Mouse (Mus musculus): ENCODE measurements at regions not wholly inside any gene's neighbourhood (a gene's known extent, or its start where the extent isn't known, plus 50 kb on each side); places are given as distances from the start of the nearest gene placed in this dataset.

GRCm38 (mm10) chr12:16118710-16119109 lies 302.0 kb upstream of the Trib2 start:
- no peak for DNase-seq
- intact Hi-C loops (cut with DNase I): no loop called here

- DNase-seq: peak; percentile 54 to 59
- intact Hi-C loops (cut with DNase I): no loop called here
Measured at GRCm38 (mm10) chr12:16106946-16107345, 290.2 kb upstream of the Trib2 start.

- no peak for DNase-seq
- intact Hi-C loops (cut with DNase I): no loop called here
Measured at GRCm38 (mm10) chr12:16098840-16099239, 282.1 kb upstream of the Trib2 start.

- intact Hi-C loops (cut with DNase I): no loop called here
- DNase-seq: no peak
Measured at GRCm38 (mm10) chr12:16092643-16093042, 275.9 kb upstream of the Trib2 start.

- no peak for DNase-seq
Measured at GRCm38 (mm10) chr12:16091336-16091735, 274.6 kb upstream of the Trib2 start.

GRCm38 (mm10) chr12:16083176-16083575 lies 266.5 kb upstream of the Trib2 start:
- no peak for DNase-seq
- intact Hi-C loops (cut with DNase I): no loop called here

More at GRCm38 (mm10) chr12:16091336-16091735, 274.6 kb upstream of the Trib2 start:
- intact Hi-C loops (cut with DNase I): no loop called here

GRCm38 (mm10) chr12:16077215-16077614 lies 260.5 kb upstream of the Trib2 start:
- intact Hi-C loops (cut with DNase I): no loop called here
- no peak for DNase-seq

GRCm38 (mm10) chr12:16075962-16076361 lies 259.2 kb upstream of the Trib2 start:
- intact Hi-C loops (cut with DNase I): no loop called here
- peak in 1 of 2 experiments; percentile 19 for DNase-seq

GRCm38 (mm10) chr12:16068940-16069339 lies 252.2 kb upstream of the Trib2 start:
- DNase-seq: no peak
- intact Hi-C loops (cut with DNase I): no loop called here

GRCm38 (mm10) chr12:16062689-16063088 lies 246.0 kb upstream of the Trib2 start:
- intact Hi-C loops (cut with DNase I): no loop called here
- DNase-seq: no peak

GRCm38 (mm10) chr12:16060461-16060860 lies 243.7 kb upstream of the Trib2 start:
- peak in 1 of 2 experiments; percentile 27 for DNase-seq
- intact Hi-C loops (cut with DNase I): no loop called here

GRCm38 (mm10) chr12:16058255-16058654 lies 241.5 kb upstream of the Trib2 start:
- DNase-seq: no peak
- intact Hi-C loops (cut with DNase I): no loop called here

GRCm38 (mm10) chr12:16056831-16057230 lies 240.1 kb upstream of the Trib2 start:
- intact Hi-C loops (cut with DNase I): no loop called here
- DNase-seq: no peak

GRCm38 (mm10) chr12:16056216-16056615 lies 239.5 kb upstream of the Trib2 start:
- DNase-seq: no peak
- intact Hi-C loops (cut with DNase I): no loop called here

- intact Hi-C loops (cut with DNase I): no loop called here
- DNase-seq: no peak
Measured at GRCm38 (mm10) chr12:16054591-16054990, 237.9 kb upstream of the Trib2 start.

GRCm38 (mm10) chr12:16053735-16054134 lies 237.0 kb upstream of the Trib2 start:
- intact Hi-C loops (cut with DNase I): no loop called here

GRCm38 (mm10) chr12:16052998-16053397 lies 236.3 kb upstream of the Trib2 start:
- intact Hi-C loops (cut with DNase I): no loop called here
- DNase-seq: no peak

More at GRCm38 (mm10) chr12:16053735-16054134, 237.0 kb upstream of the Trib2 start:
- no peak for DNase-seq

GRCm38 (mm10) chr12:16052353-16052752 lies 235.6 kb upstream of the Trib2 start:
- intact Hi-C loops (cut with DNase I): no loop called here
- peak in 1 of 2 experiments; percentile 19 for DNase-seq

- no peak for DNase-seq
- intact Hi-C loops (cut with DNase I): no loop called here
Measured at GRCm38 (mm10) chr12:16051439-16051838, 234.7 kb upstream of the Trib2 start.

- no peak for DNase-seq
- intact Hi-C loops (cut with DNase I): no loop called here
Measured at GRCm38 (mm10) chr12:16049545-16049944, 232.8 kb upstream of the Trib2 start.

GRCm38 (mm10) chr12:16046643-16047042 lies 229.9 kb upstream of the Trib2 start:
- DNase-seq: no peak
- intact Hi-C loops (cut with DNase I): no loop called here

- intact Hi-C loops (cut with DNase I): no loop called here
- no peak for DNase-seq
Measured at GRCm38 (mm10) chr12:16045791-16046494, 229.2 kb upstream of the Trib2 start.
